Mouse (Mus musculus): ENCODE data around the gene Sspo.

DNA sequence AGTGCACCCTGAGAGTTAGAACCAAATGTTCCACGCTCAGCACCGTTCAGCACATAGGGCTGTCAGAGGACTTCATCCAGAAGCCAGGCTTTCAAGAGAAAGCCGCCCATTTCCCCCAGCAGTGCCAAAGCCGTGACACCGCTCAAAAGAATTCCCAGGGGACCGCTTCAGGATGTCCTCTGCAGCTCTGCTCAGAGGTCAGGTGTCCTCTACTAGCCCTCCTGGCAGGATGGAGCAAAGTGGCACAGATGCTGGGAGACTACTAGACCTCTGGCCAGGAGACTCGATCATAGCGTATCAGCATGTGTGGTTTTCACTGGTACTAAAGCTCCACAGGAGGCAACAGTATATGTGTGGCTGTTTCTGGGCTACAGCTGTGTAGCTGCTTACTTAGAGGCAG lies 86.9 kb downstream of the Sspo start:
- no peak for TF ChIP-seq POLR2A (IDR thresholded peaks at IDR 0.05; ENCODE audit: low read depth, low read length)
- no peak for TF ChIP-seq CTCF (IDR thresholded peaks at IDR 0.05; ENCODE audit: borderline replicate concordance, insufficient read depth, low read length)

Measured in embryonic fibroblast, embryonic 13.5 days (primary cell).